Mouse (Mus musculus): ENCODE results near the gene Agap1. TPM values are rescaled to one million over a fixed set of nuclear protein-coding genes. Genes with fewer than 3 reads are reported as not detected.

Gene Agap1
- total RNA-seq, 2 experiments from 2014 or later: 292 to 293 TPM

DNA sequence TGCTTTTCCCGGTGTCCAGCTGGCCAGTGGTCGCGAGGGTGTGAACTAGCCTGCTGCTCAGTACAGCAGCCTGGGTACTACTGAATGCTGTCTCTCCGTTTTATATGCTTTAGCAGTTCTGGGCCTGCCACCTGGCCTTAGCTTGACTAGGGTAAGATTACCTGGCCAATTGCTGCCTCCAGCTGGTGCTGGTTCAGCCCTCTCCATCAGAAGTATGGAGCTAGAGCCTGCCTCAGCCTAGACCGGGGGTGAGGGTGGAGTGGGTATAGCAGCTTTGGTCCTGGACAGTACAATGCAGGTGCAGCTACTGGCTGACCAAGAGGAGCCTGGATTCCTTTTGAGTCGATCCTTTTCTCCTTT lies 127.1 kb downstream of the Agap1 start:
- no peak for DNase-seq (ENCODE audit: low spot score in 2 of 2)
- Histone ChIP-seq H3K27ac (peak overlapping the region; percentile 62; the same call in 1 of the 2 replicates), H3K4me3 (peak overlapping the region; percentile 67)
- TF ChIP-seq CTCF (conservative IDR thresholded peaks at IDR 0.05): no peak

DNA sequence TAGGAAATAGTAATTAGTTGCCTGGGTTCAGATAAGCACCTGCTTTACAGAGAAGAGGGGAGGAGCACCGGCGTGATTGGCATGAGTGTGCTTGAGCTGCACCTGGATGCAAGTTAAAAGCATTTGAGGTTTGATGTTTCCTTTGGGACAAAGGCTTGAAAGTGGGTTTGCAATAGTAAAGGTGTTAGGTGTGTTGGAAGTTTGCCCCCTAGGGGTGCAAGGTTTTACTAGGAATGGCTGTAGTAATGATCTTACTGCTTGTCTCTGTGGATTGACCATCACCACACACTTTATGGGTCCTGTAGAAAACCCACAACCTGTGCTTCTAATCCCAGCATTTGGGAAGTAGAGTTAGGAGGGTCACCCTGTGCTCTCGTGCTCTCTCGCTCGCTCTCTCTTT lies 128.8 kb downstream of the Agap1 start:
- Histone ChIP-seq H3K27ac (peak overlapping the region; percentile 33; the same call in 1 of the 2 replicates), H3K4me3 (no peak overlapping the region)
- no peak for DNase-seq (ENCODE audit: low spot score in 2 of 2)
- peak; percentile 54 for TF ChIP-seq CTCF (conservative IDR thresholded peaks at IDR 0.05)

DNA sequence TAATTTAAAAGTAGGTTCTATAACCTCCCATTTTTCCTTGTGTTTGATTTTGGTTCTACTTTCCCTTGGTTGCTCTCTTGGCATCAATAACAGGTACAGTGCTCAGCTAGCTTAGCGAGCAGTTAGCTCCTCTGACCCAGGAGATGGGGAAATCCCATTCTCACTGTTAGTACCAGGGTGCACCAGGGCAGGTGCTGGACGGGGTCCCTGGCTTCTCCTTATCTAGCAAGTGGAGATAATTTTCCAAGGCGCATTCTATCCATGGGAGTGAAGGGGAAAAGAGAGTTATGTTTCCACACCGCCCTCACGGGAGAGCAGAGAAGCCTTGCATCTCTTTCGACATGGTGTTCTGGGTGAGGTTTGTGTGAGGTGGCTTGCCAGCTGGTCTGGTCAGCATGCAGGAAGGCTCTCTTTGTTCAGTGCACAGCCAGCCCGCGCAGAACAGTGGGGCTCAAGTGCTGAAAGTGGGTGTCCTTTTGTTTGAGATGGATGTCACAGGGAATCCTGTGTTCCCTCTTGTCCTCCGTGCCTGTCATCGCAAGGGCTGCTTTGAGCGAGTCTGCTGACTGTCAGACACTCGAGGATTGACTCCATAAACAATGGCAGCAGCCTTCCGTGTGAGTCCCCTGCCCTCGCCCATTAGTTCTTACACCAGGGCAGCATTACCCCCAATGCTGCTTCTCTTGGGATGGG lies 132.5 kb downstream of the Agap1 start:
- no peak overlapping the region for H3K4me3 ChIP-seq
- peak overlapping the region; percentile 82 for H3K27ac ChIP-seq
- no peak for DNase-seq (ENCODE audit: low spot score in 2 of 2)
- no peak for TF ChIP-seq CTCF (conservative IDR thresholded peaks at IDR 0.05)

DNA sequence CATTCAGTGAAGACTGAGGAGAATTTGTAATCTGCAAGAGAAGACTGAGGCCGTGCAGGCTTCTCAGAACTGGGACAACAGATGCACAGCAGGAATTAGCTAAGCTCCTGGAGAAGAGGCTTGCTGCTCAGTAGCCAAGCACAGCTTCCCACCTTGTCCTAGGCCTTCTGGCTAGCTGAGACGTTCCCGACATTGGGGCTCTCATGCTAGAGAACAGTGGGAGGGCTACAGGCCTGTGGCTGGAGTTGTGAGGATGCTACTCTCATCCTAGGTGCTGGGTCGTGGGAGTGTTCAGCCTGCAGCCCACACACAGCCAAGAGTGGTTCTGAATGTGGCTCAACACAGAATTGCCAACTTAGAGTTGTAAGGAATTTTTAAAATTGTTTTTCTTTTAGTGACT lies 133.5 kb downstream of the Agap1 start:
- H3K27ac ChIP-seq: peak overlapping the region; percentile 82
- no peak for DNase-seq (ENCODE audit: low spot score in 2 of 2)

DNA sequence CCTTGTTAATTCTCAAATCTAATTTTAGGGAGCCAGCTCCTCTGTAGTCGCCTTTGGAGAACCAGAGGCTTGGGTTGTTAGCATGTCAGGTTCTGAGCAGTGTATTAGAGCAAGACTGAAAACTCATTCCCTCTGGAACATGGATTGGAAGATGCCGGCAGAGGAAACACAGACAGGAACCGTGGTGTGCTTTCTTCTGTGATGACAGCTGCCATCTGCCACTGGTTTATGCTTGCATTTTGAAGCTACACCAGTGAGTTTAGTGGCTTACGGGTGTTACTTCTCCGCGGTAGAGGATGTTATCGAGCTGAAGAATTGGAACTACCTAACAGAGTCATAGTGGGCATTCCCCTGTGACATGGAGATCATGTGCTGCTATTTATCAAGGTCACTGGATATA lies 136.4 kb downstream of the Agap1 start:
- DNase-seq (ENCODE audit: low spot score in 2 of 2): no peak
- no peak for TF ChIP-seq CTCF (conservative IDR thresholded peaks at IDR 0.05)
- Histone ChIP-seq H3K27ac (peak overlapping the region; percentile 48; the same call in 1 of the 2 replicates), H3K4me3 (no peak overlapping the region)

More for the DNA sequence above, 133.5 kb downstream of the Agap1 start:
- no peak for TF ChIP-seq CTCF (conservative IDR thresholded peaks at IDR 0.05)
- no peak overlapping the region for H3K4me3 ChIP-seq

DNA sequence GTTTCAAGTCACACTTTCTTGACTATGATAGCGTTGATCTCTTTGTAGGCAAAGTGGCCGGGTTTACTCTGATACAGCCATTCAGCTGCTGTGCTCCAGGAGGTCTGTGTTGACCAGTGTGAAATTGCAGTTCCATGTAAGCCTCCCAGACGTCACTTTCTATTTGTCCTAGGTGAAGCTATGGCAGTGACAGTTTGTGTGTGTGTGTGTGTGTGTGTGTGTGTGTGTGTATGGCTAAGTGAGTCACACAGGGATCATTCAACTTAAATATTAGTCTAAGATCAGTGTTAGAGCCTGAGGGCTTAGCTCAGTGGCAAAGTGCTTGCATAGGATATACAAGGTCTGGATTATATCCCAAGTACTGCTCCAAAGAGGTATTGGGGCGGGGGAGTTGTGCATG lies 138.6 kb downstream of the Agap1 start:
- Histone ChIP-seq H3K27ac (no peak overlapping the region), H3K4me3 (no peak overlapping the region)
- DNase-seq (ENCODE audit: low spot score in 2 of 2): no peak
- no peak for TF ChIP-seq CTCF (conservative IDR thresholded peaks at IDR 0.05)

DNA sequence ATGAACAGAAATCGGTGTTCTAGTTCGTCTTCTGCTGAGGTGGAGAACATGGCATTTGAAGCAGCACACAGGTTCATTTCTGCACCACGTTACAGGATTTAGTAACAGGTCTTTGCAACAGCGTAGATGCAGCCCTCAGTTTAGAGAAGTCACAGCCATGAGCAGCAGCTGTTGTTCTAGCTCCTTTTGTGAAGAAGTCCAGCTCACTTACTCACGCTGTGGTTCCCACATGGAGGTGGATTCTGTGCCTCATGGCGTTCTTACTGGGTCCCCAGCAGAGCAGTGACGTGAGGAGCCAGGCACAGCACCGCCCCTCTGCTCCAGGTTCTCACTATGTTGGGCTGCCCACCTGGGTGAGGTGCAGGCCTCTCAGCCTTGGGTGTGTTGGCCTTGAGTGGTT lies 140.4 kb downstream of the Agap1 start:
- H3K27ac ChIP-seq: peak overlapping the region; percentile 33; the same call in 1 of the 2 replicates
- no peak for DNase-seq (ENCODE audit: low spot score in 2 of 2)
- H3K4me3 ChIP-seq: no peak overlapping the region
- no peak for TF ChIP-seq CTCF (conservative IDR thresholded peaks at IDR 0.05)

DNA sequence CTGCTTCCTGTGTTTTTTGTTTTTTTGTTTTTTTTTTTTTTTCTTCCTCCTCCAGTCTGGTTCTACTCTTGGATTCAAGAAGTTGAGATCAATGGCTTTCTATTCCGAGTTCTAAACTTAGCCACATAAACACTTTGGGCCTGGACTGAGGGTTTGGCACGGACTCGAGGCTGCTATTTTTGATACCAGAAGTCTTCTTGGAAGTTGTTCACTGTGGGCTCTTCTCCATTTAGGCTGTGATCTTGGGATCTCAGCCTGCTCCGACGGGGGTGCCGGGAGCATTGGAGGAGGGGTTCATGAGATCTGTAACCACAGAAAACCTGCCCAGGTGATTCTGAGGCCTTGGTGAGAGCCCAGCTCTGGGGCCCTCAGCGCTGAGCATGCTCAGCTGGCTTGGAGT lies 140.8 kb downstream of the Agap1 start:
- no peak overlapping the region for H3K4me3 ChIP-seq
- no peak for DNase-seq (ENCODE audit: low spot score in 2 of 2)
- TF ChIP-seq CTCF (conservative IDR thresholded peaks at IDR 0.05): no peak
- no peak overlapping the region for H3K27ac ChIP-seq

DNA sequence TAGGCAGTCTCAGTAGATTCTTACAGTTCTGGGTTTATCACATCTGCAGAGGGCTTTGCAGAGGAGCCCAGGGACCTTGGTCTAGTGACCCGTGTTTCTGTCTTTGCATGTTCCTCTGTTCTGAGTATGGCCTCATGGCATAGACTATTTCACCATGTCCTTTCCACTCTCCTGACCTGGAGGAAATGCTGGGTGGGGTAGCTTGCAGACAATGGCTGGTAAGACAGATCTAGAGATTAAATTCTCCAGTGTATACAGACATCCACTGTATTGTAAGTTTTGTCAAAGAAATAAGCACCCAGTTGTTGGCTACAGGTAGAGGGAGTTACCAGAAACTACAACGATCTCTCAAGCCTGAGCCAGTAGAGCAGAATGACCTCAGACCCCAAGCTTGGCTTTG lies 141.6 kb downstream of the Agap1 start:
- no peak for DNase-seq (ENCODE audit: low spot score in 2 of 2)
- no peak overlapping the region for H3K27ac ChIP-seq
- no peak overlapping the region for H3K4me3 ChIP-seq
- TF ChIP-seq CTCF (conservative IDR thresholded peaks at IDR 0.05): no peak

DNA sequence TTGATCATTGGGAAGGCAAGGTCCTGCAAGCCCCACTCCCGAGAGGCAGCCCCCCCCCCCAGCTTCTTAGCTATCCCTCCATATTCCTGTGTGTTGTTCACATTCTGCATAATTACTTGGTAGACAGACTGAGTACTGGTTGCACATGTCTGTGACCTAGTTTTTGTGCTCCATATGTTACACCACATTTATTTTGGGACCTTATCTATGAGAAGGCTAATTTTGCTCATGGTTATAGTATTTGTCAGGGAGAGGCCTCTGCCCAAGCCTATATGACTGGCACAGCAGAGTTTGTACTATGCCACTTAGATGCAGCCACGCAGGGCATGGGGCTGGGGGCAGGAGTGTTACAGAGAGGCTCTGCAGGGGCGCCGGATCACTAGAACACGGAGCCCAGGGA lies 144.3 kb downstream of the Agap1 start:
- Histone ChIP-seq H3K27ac (peak overlapping the region; percentile 28; the same call in 1 of the 2 replicates), H3K4me3 (no peak overlapping the region)
- no peak for TF ChIP-seq CTCF (conservative IDR thresholded peaks at IDR 0.05)
- no peak for DNase-seq (ENCODE audit: low spot score in 2 of 2)

DNA sequence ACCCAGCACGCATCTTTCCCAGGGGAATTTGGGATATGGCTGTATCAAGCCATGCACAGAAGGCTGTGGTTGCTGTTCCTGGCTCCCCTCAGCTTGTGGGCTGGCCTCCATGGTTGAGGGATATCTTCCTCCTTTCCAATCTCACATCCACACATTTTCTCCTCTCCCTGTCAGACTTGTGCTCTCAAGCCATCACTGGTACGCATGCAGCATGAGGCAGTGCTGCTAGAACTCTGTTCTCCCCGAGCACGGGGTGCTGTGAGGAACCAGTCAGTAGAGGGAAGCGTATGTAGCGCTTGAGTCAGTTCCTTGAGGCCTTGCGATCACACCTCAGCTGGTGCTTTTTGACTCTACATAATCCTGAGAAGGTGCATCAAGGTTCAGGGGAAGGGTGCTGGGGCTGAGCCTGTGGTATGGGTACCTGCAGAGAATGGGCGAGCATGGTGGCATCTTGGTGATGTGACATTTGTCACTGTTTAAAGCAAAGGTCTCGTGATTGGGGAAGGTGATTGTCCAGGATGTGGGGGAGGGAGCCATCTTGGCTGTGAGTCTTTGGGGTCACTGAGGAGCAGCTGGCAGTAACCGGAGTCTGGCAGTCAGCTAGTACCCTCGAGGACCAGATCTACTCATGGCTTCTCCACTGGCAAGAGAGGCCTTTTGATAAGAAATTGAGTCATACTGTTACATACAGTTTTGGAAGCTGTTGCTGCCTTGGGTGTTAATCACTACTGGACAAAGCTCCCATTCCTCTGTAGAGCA lies 145.6 kb downstream of the Agap1 start:
- TF ChIP-seq CTCF (conservative IDR thresholded peaks at IDR 0.05): no peak
- DNase-seq (ENCODE audit: low spot score in 2 of 2): no peak
- peak overlapping the region; percentile 28; the same call in 1 of the 2 replicates for H3K27ac ChIP-seq
- H3K4me3 ChIP-seq: no peak overlapping the region

DNA sequence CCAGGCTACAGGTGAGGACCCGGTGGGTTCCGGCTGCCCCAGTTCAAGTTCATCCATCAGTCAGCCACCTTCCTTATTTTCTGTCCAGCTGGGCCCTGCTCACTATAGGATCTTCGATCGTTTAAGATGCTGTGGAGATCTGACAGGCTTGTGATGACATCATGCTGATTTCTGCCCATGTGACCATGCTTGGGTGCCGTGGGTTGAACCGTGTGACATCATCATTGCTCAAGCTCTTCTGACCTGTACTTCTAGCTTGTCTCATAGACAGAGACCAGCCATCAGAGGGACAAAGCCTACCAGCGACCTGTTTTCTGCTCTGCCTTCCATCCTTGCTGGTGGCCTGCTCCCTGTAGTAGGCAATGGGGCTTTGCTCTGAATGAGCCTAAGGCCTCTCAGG lies 146.7 kb downstream of the Agap1 start:
- H3K4me3 ChIP-seq: no peak overlapping the region
- no peak for DNase-seq (ENCODE audit: low spot score in 2 of 2)
- peak overlapping the region; percentile 46; the same call in 1 of the 2 replicates for H3K27ac ChIP-seq
- TF ChIP-seq CTCF (conservative IDR thresholded peaks at IDR 0.05): no peak

DNA sequence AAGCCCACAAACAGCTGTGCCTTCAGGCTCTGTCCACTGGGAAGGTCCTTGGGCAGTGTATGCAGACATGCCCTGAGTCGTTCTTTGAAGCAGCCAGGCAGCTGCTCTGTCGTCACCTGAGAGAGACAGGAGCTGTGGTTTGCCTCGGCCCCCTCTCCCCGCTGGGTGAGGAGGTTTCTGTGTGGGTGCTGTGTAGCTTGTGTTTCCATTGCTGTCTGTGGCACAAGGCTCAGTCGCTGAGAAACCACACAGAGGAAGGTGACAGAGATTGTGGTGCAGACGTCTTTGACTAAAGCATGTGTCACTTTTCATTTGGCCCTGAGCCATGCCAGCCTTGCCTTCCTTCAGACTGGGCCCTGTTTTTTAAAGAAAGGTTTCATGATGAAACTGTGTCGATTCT lies 148.3 kb downstream of the Agap1 start:
- Histone ChIP-seq H3K27ac (no peak overlapping the region), H3K4me3 (no peak overlapping the region)
- no peak for TF ChIP-seq CTCF (conservative IDR thresholded peaks at IDR 0.05)
- peak in 1 of 2 experiments; percentile 41 for DNase-seq (ENCODE audit: low spot score in 2 of 2)

DNA sequence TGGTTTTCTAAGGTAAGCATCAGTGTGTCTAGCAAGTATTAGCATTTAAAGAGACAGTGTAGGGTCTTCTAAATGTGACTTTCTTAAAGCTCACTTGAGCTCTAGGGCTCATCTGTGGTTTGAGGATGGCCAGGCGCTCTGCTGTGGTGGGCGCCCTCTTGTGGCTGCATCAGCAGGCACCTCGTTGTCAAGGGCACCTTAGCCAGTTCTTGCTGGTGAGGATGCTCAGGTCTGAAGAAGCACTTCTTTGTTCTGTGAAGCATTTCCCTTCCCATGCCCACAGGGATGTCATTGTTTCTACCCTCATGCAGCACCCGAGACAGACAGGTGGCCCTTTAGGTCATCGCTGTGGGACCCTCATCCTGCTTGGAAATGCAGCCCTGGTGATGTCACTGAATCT lies 152.0 kb downstream of the Agap1 start:
- peak overlapping the region; percentile 56 for H3K27ac ChIP-seq
- DNase-seq (ENCODE audit: low spot score in 2 of 2): peak; percentile 51 to 75
- TF ChIP-seq CTCF (conservative IDR thresholded peaks at IDR 0.05): peak; percentile 98
- H3K4me3 ChIP-seq: no peak overlapping the region
